Mouse (Mus musculus) CH12.LX (cell line): ENCODE results near the gene Rpn2. TPM values are rescaled to one million over a fixed set of nuclear protein-coding genes. Genes with fewer than 3 reads are reported as not detected.

Experiments used
- DNase-seq: peaks from one replicate; pipeline ENCODE4 v3.0.0-alpha.2; 2013; ENCODE audit errors: extremely low read depth
- H3K27ac ChIP-seq: 2 replicates; pipeline ENCODE4 v1.5.1; 2012; ENCODE audit warnings: low read depth, mild to moderate bottlenecking, control low read depth, moderate library complexity; ENCODE audit not compliant: insufficient read depth
- H3K27me3 ChIP-seq: replicated peaks from 2 replicates; pipeline ENCODE3; 2012; ENCODE audit warnings: inconsistent platforms
- H3K36me3 ChIP-seq, 2 experiments: replicated peaks in 1 of 2; 2 replicates each; pipeline versions ENCODE3 to v1.6.1; 2012; ENCODE audit warnings: inconsistent platforms in 1 of 2, low read length in 1 of 2, mild to moderate bottlenecking in 1 of 2, mixed read lengths in 1 of 2, moderate library complexity in 1 of 2; ENCODE audit not compliant: control insufficient read depth in 1 of 2, insufficient read depth in 1 of 2
- H3K4me1 ChIP-seq, 2 experiments: 2 replicates each; pipeline ENCODE4 v1.6.1; 2012; ENCODE audit warnings: inconsistent platforms in 1 of 2, moderate library complexity in 1 of 2; ENCODE audit not compliant: insufficient read depth in 2 of 2, control insufficient read depth in 1 of 2
- H3K4me2 ChIP-seq: 2 replicates; pipeline ENCODE4 v1.6.1; 2012; ENCODE audit warnings: low read depth, mild to moderate bottlenecking, control low read depth; ENCODE audit not compliant: poor library complexity, insufficient read depth, severe bottlenecking
- H3K4me3 ChIP-seq, 3 experiments: fragments of 150-350 bp in 1 of 3; sonication (generic) in 1 of 3; replicated peaks in 1 of 3; 2 replicates each; pipeline versions ENCODE3 to v1.5.1; 2011 to 2012; ENCODE audit warnings: low read depth in 2 of 3, low read length in 2 of 3, mild to moderate bottlenecking in 2 of 3, moderate library complexity in 2 of 3, control low read depth in 1 of 3, improper control_type of control experiment in 1 of 3, inconsistent platforms in 1 of 3, mixed read lengths in 1 of 3; ENCODE audit not compliant: poor library complexity in 1 of 3
- H3K79me2 ChIP-seq: replicated peaks from 2 replicates; pipeline ENCODE4 v1.6.1; 2012; ENCODE audit warnings: mild to moderate bottlenecking, moderate library complexity; ENCODE audit not compliant: control insufficient read depth, poor library complexity, insufficient read depth, severe bottlenecking; ENCODE audit errors: extremely low read depth
- H3K9ac ChIP-seq: 2 replicates; pipeline ENCODE4 v1.6.1; 2012; ENCODE audit warnings: low read depth, mild to moderate bottlenecking, control low read depth, moderate library complexity; ENCODE audit not compliant: insufficient read depth
- H3K9me3 ChIP-seq: replicated peaks from 2 replicates; pipeline ENCODE3; 2012; ENCODE audit warnings: low read length, inconsistent platforms, mixed read lengths
- BHLHE40 ChIP-seq: IDR thresholded peaks from 2 replicates; pipeline ENCODE4 v1.6.1; 2011; ENCODE audit warnings: mild to moderate bottlenecking, low read depth, low read length, improper control_type of control experiment
- CHD1 ChIP-seq: IDR thresholded peaks from 2 replicates; pipeline ENCODE4 v1.6.1; 2012; ENCODE audit warnings: low read depth, low read length, improper control_type of control experiment, inconsistent platforms
- CHD2 ChIP-seq: IDR thresholded peaks from 2 replicates; pipeline ENCODE4 v1.6.1; 2011; ENCODE audit warnings: low read length, improper control_type of control experiment
- CTCF ChIP-seq, 2 experiments: IDR thresholded peaks in 1 of 2; conservative IDR thresholded peaks in 1 of 2; 2 replicates each; pipeline ENCODE4 v1.5.1; 2011 to 2012; ENCODE audit warnings: low read depth in 2 of 2, low read length in 2 of 2, improper control_type of control experiment in 1 of 2, inconsistent platforms in 1 of 2, mild to moderate bottlenecking in 1 of 2, moderate library complexity in 1 of 2
- EP300 ChIP-seq: IDR thresholded peaks from 2 replicates; pipeline ENCODE4 v1.6.1; 2011; ENCODE audit warnings: low read length, improper control_type of control experiment
- ETS1 ChIP-seq: conservative IDR thresholded peaks from 2 replicates; pipeline ENCODE4 v1.6.1; 2012; ENCODE audit warnings: low read depth, mild to moderate bottlenecking, inconsistent platforms, low read length, improper control_type of control experiment, moderate library complexity
- GABPA ChIP-seq: IDR thresholded peaks from 2 replicates; pipeline ENCODE4 v1.6.1; 2012; ENCODE audit warnings: low read depth, low read length, improper control_type of control experiment, inconsistent platforms; ENCODE audit not compliant: insufficient replicate concordance
- IRF4 ChIP-seq: IDR thresholded peaks from 2 replicates; pipeline ENCODE4 v1.6.1; 2014; ENCODE audit warnings: low read depth, mild to moderate bottlenecking, inconsistent platforms, low read length, improper control_type of control experiment
- JUND ChIP-seq: conservative IDR thresholded peaks from 2 replicates; pipeline ENCODE4 v1.6.1; 2011; ENCODE audit warnings: low read depth, low read length, improper control_type of control experiment
- KAT2A ChIP-seq: IDR thresholded peaks from 2 replicates; pipeline ENCODE4 v1.6.1; 2012; ENCODE audit warnings: low read length, improper control_type of control experiment, inconsistent platforms; ENCODE audit not compliant: insufficient replicate concordance
- MAFK ChIP-seq: IDR thresholded peaks from 2 replicates; pipeline ENCODE4 v1.6.1; 2011; ENCODE audit warnings: low read length, improper control_type of control experiment; ENCODE audit not compliant: insufficient replicate concordance
- MAX ChIP-seq: IDR thresholded peaks from 2 replicates; pipeline ENCODE4 v1.6.1; 2011; ENCODE audit warnings: low read length, improper control_type of control experiment
- MAZ ChIP-seq: IDR thresholded peaks from 2 replicates; pipeline ENCODE4 v1.6.1; 2012; ENCODE audit warnings: low read depth, mild to moderate bottlenecking, inconsistent platforms, low read length, improper control_type of control experiment, moderate library complexity
- MEF2A ChIP-seq: IDR thresholded peaks from 2 replicates; pipeline ENCODE4 v1.6.1; 2014; ENCODE audit warnings: low read depth, mild to moderate bottlenecking, inconsistent platforms, low read length, improper control_type of control experiment, borderline replicate concordance
- MXI1 ChIP-seq: IDR thresholded peaks from 2 replicates; pipeline ENCODE4 v1.6.1; 2011; ENCODE audit warnings: mild to moderate bottlenecking, low read depth, low read length, improper control_type of control experiment
- POLR2AphosphoS2 ChIP-seq: IDR thresholded peaks from 2 replicates; pipeline ENCODE4 v1.6.1; 2011; ENCODE audit warnings: low read depth, low read length, improper control_type of control experiment
- RAD21 ChIP-seq: IDR thresholded peaks from 2 replicates; pipeline ENCODE4 v1.6.1; 2011; ENCODE audit warnings: low read depth, mild to moderate bottlenecking, low read length, improper control_type of control experiment, moderate library complexity
- RCOR1 ChIP-seq: conservative IDR thresholded peaks from 2 replicates; pipeline ENCODE4 v1.6.1; 2012; ENCODE audit warnings: low read depth, mild to moderate bottlenecking, inconsistent platforms, low read length, improper control_type of control experiment
- ZKSCAN1 ChIP-seq: IDR thresholded peaks from 2 replicates; pipeline ENCODE4 v1.6.1; 2012; ENCODE audit warnings: low read depth, inconsistent platforms, low read length, improper control_type of control experiment, borderline replicate concordance
- ZMIZ1 ChIP-seq: IDR thresholded peaks from 2 replicates; pipeline ENCODE4 v1.6.1; 2012; ENCODE audit warnings: low read depth, mild to moderate bottlenecking, inconsistent platforms, low read length, improper control_type of control experiment
- dilution Hi-C: fragments of 300-500 bp; cut with MboI; formaldehyde crosslinking; loops from 2 replicates; pipeline ENCODE4 v1.14.3; 2020; ENCODE audit warnings: low sequenced_read_pairs; ENCODE audit not compliant: extremely low pct_unique_long_range_greater_than_20kb, extremely low pct_ligation_motif_present
- in situ Hi-C: fragments of 300-500 bp; cut with MboI; formaldehyde crosslinking; loops from 3 replicates; pipeline ENCODE4 v1.14.3; 2019; ENCODE audit warnings: low sequenced_read_pairs, low pct_ligation_motif_present, low pct_unique_long_range_greater_than_20kb, mixed read lengths
- polyA plus RNA-seq: library from polyadenylated mRNA; unstranded; fragments of >175 nt; gene quantifications from 2 replicates; pipeline ENCODE4 v1.2.1, GENCODE M21; 2012; ENCODE audit warnings: low read depth; ENCODE audit not compliant: insufficient read length
- total RNA-seq, 2 experiments: library from RNA; depleted of rRNA; stranded (reverse); fragments of 300-350 nt in 1 of 2; fragments of >200 nt in 1 of 2; gene quantifications; 2 replicates each; pipeline ENCODE4 v1.2.3; 2012 to 2014

Gene Rpn2
- total and polyA plus RNA-seq, 3 experiments: 296 to 336 (median 301) TPM

DNA sequence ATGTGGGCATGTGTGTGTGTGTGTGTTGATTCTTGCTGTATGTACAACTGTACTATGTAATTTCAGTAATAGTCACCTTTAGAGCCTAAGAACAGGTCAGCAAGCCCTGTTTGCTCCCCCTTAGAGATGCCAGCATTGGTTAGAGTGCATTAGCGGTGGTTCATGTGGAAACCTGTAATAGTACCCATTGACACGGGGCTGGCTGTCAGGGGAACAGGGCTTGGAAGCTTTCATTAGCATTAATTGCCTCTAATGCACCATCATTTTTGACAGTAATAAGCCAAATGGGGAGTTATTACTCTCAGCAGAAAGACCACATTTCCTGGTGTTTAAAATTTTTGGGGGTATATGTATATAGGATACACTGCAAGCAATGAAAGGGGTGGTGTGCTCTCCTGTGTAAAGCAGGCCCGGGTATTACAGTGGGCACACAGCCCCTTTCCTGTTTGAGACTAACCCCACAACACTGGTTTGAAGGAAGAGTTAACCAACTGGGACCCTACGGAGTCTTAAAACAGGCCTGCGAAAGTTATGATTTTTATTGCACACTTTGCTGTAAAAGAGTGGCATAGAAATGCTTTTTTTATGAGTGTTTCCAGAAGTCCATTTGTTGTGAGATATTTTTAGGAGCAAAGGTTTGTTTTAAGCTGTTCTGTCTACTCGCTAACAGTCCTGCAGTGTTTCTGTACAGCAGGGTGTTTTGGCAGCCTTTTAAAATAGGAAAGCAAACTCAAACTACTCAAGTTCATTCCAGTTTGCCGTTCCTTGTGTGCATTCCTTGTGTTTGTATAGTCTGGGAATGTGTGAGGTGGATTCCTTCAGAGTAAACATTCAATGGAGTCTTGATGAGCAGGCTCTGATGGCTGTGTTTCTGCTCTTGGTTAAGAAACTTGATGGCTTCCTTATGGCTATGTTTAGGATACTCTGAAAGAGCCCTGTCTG, 27.5 kb downstream of the Rpn2 start:
- H3K27me3 ChIP-seq: no peaks in the 10 kb centered on the region
- no peak for DNase-seq
- no peak for TF ChIP-seq MAX
- no peak for TF ChIP-seq MAFK
- no peak for TF ChIP-seq ZKSCAN1
- TF ChIP-seq RAD21: no peak
- TF ChIP-seq MXI1: no peak
- no peak for TF ChIP-seq IRF4
- no peak for TF ChIP-seq ZMIZ1
- no peak for TF ChIP-seq RCOR1
- TF ChIP-seq POLR2AphosphoS2: no peak
- TF ChIP-seq ETS1: no peak
- no peak for TF ChIP-seq JUND
- no peak for TF ChIP-seq GABPA
- TF ChIP-seq EP300: no peak
- peaks cover 75 to 97% of the 10 kb centered on the region in 2 experiments for H3K36me3 ChIP-seq
- H3K9ac ChIP-seq: no peak overlapping the region
- H3K4me3 ChIP-seq: no peak overlapping the region
- peaks cover 6% of the 10 kb centered on the region; the same call in 1 of the 2 replicates for H3K79me2 ChIP-seq
- H3K9me3 ChIP-seq: no peaks in the 10 kb centered on the region
- H3K27ac ChIP-seq: no peak overlapping the region
- in situ Hi-C loops: no loop called here
- H3K4me1 ChIP-seq: no peaks in the 10 kb centered on the region
- no peak overlapping the region for H3K4me2 ChIP-seq
- dilution Hi-C loops: no loop called here

DNA sequence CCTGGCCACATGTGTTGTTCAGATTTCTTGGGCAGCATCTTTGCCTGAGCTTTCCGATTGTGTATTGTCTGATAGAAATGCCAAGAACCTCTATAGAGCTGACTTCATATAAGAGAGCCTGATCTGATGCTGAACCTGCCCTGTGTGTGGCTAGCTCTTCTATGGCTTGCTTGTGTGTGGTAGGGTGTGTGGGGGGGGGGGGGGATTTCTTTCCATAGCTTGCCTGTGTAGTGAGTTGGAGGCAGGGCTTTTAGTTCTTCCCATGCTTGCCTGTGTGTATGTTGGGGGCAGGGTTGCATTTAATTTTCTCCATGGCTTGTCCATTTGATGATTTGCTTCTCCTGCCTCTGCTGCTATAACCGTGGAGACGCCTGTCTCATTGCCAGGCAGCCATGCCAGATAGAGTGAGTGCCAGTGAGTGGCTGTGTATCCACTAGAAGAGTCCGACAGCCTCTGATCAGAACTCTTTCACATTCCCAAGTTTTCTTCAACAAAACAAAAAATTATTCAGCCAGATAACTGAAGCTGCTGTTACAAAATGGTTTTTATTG, 29.0 kb downstream of the Rpn2 start:
- no peak for DNase-seq
- no peak overlapping the region for H3K4me3 ChIP-seq
- no peaks in the 10 kb centered on the region for H3K4me1 ChIP-seq
- H3K9ac ChIP-seq: no peak overlapping the region
- H3K79me2 ChIP-seq: peaks cover 6% of the 10 kb centered on the region; the same call in 1 of the 2 replicates
- no peak overlapping the region for H3K27ac ChIP-seq
- peaks cover 79 to 95% of the 10 kb centered on the region in 2 experiments for H3K36me3 ChIP-seq
- H3K27me3 ChIP-seq: no peaks in the 10 kb centered on the region
- no peaks in the 10 kb centered on the region for H3K9me3 ChIP-seq
- dilution Hi-C loops (no loop called here), in situ Hi-C loops (no loop called here)
- TF ChIP-seq ETS1 (no peak), MAZ (no peak), CTCF (conservative IDR thresholded peaks at IDR 0.05 in 1 of 2, IDR thresholded peaks at IDR 0.05 in 1 of 2; ENCODE audit: low read depth in 2 of 2, low read length in 2 of 2) (no peak), CHD1 (no peak), EP300 (no peak), MEF2A (no peak), BHLHE40 (no peak), CHD2 (no peak), KAT2A (no peak)
- TF ChIP-seq, all 38 proteins: peak for 0
- H3K4me2 ChIP-seq: no peak overlapping the region
